Mouse (Mus musculus): Measurements from ENCODE around the gene Amh.

- peak; percentile 80 for TF ChIP-seq POLR2A (IDR thresholded peaks at IDR 0.05; ENCODE audit: insufficient read depth, low read length)
- 0 out of 2 replicates have a peak, but pooled peaks have one; percentile 4 for TF ChIP-seq EP300 (IDR thresholded peaks at IDR 0.05; ENCODE audit: insufficient read depth, low read depth, low read length)
These were observed 6.7 kb upstream of the Amh start, which contains the start of the genes Sf3a2 and Plekhj1 for GRCm38 (mm10) chr10:80798150-80799006.

Measured in ES-Bruce4 (cell line).